Mouse (Mus musculus) heart, adult 8-10 months (tissue): ENCODE measurements around the gene Adgrl1. TPM values are rescaled to one million over a fixed set of nuclear protein-coding genes. Genes with fewer than 3 reads are reported as not detected.

Experiments
- DNase-seq: peaks from one replicate; pipeline ENCODE4 v3.0.0; 2022; ENCODE audit warnings: low spot score
- total RNA-seq, 4 experiments: library from RNA; stranded (reverse); gene quantifications; 2 replicates each; pipeline ENCODE4 v1.2.4; 2022

Adgrl1 gene
- 10 to 100 TPM; 10.8 to 17.6 (median 14.2) TPM for total RNA-seq

- peak; percentile 80 for DNase-seq
These were observed at the start of gene Adgrl1 for GRCm38 (mm10) chr8:83899363-83900252. Gene Adgrl1 (plus strand): TSS chr8:83900105.

- DNase-seq = no peak
These were observed 47.6 kb upstream of the Adgrl1 start for GRCm38 (mm10) chr8:83852329-83852728.

GRCm38 (mm10) chr8:83853323-83854050 lies 46.4 kb upstream of the Adgrl1 start:
- no peak for DNase-seq

GRCm38 (mm10) chr8:83856486-83857065 lies 43.3 kb upstream of the Adgrl1 start:
- DNase-seq = no peak

GRCm38 (mm10) chr8:83862439-83863268 lies 37.3 kb upstream of the Adgrl1 start:
- no peak for DNase-seq

- no peak for DNase-seq
These were observed 24.8 kb upstream of the Adgrl1 start for GRCm38 (mm10) chr8:83874881-83875655.

GRCm38 (mm10) chr8:83875656-83876040 lies 24.3 kb upstream of the Adgrl1 start:
- DNase-seq = no peak

GRCm38 (mm10) chr8:83876080-83876837 lies 23.6 kb upstream of the Adgrl1 start:
- no peak for DNase-seq

GRCm38 (mm10) chr8:83876838-83877223 lies 23.1 kb upstream of the Adgrl1 start:
- DNase-seq = no peak

- DNase-seq = no peak
These were observed 11.5 kb upstream of the Adgrl1 start for GRCm38 (mm10) chr8:83888409-83888808.

- DNase-seq = no peak
These were observed 7.8 kb upstream of the Adgrl1 start for GRCm38 (mm10) chr8:83892061-83892460.

GRCm38 (mm10) chr8:83893915-83894314 lies 6.0 kb upstream of the Adgrl1 start:
- peak; percentile 69 for DNase-seq

GRCm38 (mm10) chr8:83895894-83896293 lies 4.0 kb upstream of the Adgrl1 start:
- peak; percentile 38 for DNase-seq

- no peak for DNase-seq
These were observed 3.4 kb upstream of the Adgrl1 start for GRCm38 (mm10) chr8:83896461-83896860.

- no peak for DNase-seq
These were observed 2.7 kb upstream of the Adgrl1 start for GRCm38 (mm10) chr8:83897211-83897610.

- no peak for DNase-seq
These were observed 1.4 kb upstream of the Adgrl1 start for GRCm38 (mm10) chr8:83898456-83898855.

- DNase-seq = peak; percentile 33
These were observed 931 bp upstream of the Adgrl1 start for GRCm38 (mm10) chr8:83898985-83899362.

- no peak for DNase-seq
These were observed 506 bp downstream of the Adgrl1 start for GRCm38 (mm10) chr8:83900266-83900956.

- DNase-seq = no peak
These were observed 1.0 kb downstream of the Adgrl1 start for GRCm38 (mm10) chr8:83900957-83901270.
